Mouse (Mus musculus) gonadal fat pad, adult 2 months (tissue): ENCODE measurements at regions not wholly inside any gene's neighbourhood (a gene's known extent, or its start where the extent isn't known, plus 50 kb on each side); places are given as distances from the start of the nearest gene placed in this dataset.

ENCODE experiments used
- DNase-seq: peaks from one replicate; pipeline ENCODE4 v3.0.0-alpha.2; 2012; ENCODE audit warnings: low read depth

- DNase-seq: no peak
Measured at GRCm38 (mm10) chr16:95057596-95057995, 60.1 kb upstream of the Kcnj6 start.

GRCm38 (mm10) chr16:95064423-95064822 is 66.9 kb upstream of the Kcnj6 start:
- DNase-seq: no peak

GRCm38 (mm10) chr16:95066687-95067086 is 69.2 kb upstream of the Kcnj6 start:
- DNase-seq: no peak

GRCm38 (mm10) chr16:95092471-95093221 is 95.1 kb upstream of the Kcnj6 start:
- DNase-seq: no peak

GRCm38 (mm10) chr16:95093753-95094152 is 96.3 kb upstream of the Kcnj6 start:
- DNase-seq: no peak

- no peak for DNase-seq
Measured at GRCm38 (mm10) chr16:95100954-95101353, 103.5 kb upstream of the Kcnj6 start.

- no peak for DNase-seq
Measured at GRCm38 (mm10) chr16:95117531-95117930, 120.0 kb upstream of the Kcnj6 start.

GRCm38 (mm10) chr16:95119293-95119692 is 121.8 kb upstream of the Kcnj6 start:
- DNase-seq: no peak

GRCm38 (mm10) chr16:95122048-95122447 is 124.5 kb upstream of the Kcnj6 start:
- no peak for DNase-seq

GRCm38 (mm10) chr16:95127616-95128015 is 129.7 kb upstream of the Kcnj15 start:
- DNase-seq: no peak

GRCm38 (mm10) chr16:95131815-95132214 is 125.5 kb upstream of the Kcnj15 start:
- DNase-seq: no peak

GRCm38 (mm10) chr16:95138809-95139208 is 118.5 kb upstream of the Kcnj15 start:
- no peak for DNase-seq

- DNase-seq: no peak
Measured at GRCm38 (mm10) chr16:95141510-95142394, 115.6 kb upstream of the Kcnj15 start.

- no peak for DNase-seq
Measured at GRCm38 (mm10) chr16:95150499-95150898, 106.9 kb upstream of the Kcnj15 start.

GRCm38 (mm10) chr16:95151499-95151898 is 105.9 kb upstream of the Kcnj15 start:
- DNase-seq: no peak

GRCm38 (mm10) chr16:95151914-95152313 is 105.4 kb upstream of the Kcnj15 start:
- DNase-seq: no peak

- no peak for DNase-seq
Measured at GRCm38 (mm10) chr16:95152742-95153383, 104.5 kb upstream of the Kcnj15 start.

GRCm38 (mm10) chr16:95168349-95168748 is 89.0 kb upstream of the Kcnj15 start:
- DNase-seq: no peak

GRCm38 (mm10) chr16:95169346-95169745 is 88.0 kb upstream of the Kcnj15 start:
- no peak for DNase-seq

- DNase-seq: no peak
Measured at GRCm38 (mm10) chr16:95180562-95180961, 76.8 kb upstream of the Kcnj15 start.

GRCm38 (mm10) chr16:95185341-95185740 is 72.0 kb upstream of the Kcnj15 start:
- DNase-seq: peak; percentile 34

- DNase-seq: no peak
Measured at GRCm38 (mm10) chr16:95189114-95189513, 68.2 kb upstream of the Kcnj15 start.
